Mouse (Mus musculus): ENCODE data around the gene Arl4c. TPM values are rescaled to one million over a fixed set of nuclear protein-coding genes. Genes with fewer than 3 reads are reported as not detected.

The Arl4c gene
- polyA plus RNA-seq (2012; rRNA removed): 71.3 and 98.8 TPM in 2 replicates

GRCm38 (mm10) chr1:88701870-88702661 is at the start of gene Arl4c:
Gene Arl4c, minus strand, starts transcription at chr1:88702221.
- peak within 1 kb of the TSS; percentile 62 for H3K27ac ChIP-seq (ENCODE audit: control insufficient read depth, insufficient read depth, low read length)
- WGBS: under 1% methylated on average over 91 of the region's 91 CpGs
- H3K36me3 ChIP-seq (ENCODE audit: control insufficient read depth, insufficient read depth, low read length): peaks cover 9% of the 10 kb centered on the region; the same call in 1 of the 2 replicates
- DNase-seq: peak; percentile 84
- no peaks in the 10 kb centered on the region for H3K27me3 ChIP-seq (ENCODE audit: control insufficient read depth, insufficient read depth, low read length)
- H3K4me3 ChIP-seq (ENCODE audit: control insufficient read depth, insufficient read depth, low read length): peak within 1 kb of the TSS; percentile 79
- H3K4me1 ChIP-seq (replicated peaks; ENCODE audit: control insufficient read depth, insufficient read depth, low read length): peaks cover 13% of the 10 kb centered on the region
- TF ChIP-seq POLR2A (IDR thresholded peaks at IDR 0.05; ENCODE audit: control insufficient read depth, extremely low read depth, insufficient read depth, low read length, poor library complexity): peak; percentile 93
- TF ChIP-seq CTCF (IDR thresholded peaks at IDR 0.05; ENCODE audit: borderline replicate concordance, control insufficient read depth, extremely low read depth, insufficient read depth, low read length, poor library complexity): peak; percentile 36; the same call in 1 of the 2 replicates

- no peak for TF ChIP-seq CTCF (IDR thresholded peaks at IDR 0.05; ENCODE audit: borderline replicate concordance, control insufficient read depth, extremely low read depth, insufficient read depth, low read length, poor library complexity)
- TF ChIP-seq POLR2A (IDR thresholded peaks at IDR 0.05; ENCODE audit: control insufficient read depth, extremely low read depth, insufficient read depth, low read length, poor library complexity): no peak
- Histone ChIP-seq H3K4me3 (ENCODE audit: control insufficient read depth, insufficient read depth, low read length) (no peak overlapping the region), H3K27me3 (ENCODE audit: control insufficient read depth, insufficient read depth, low read length) (no peaks in the 10 kb centered on the region), H3K4me1 (replicated peaks; ENCODE audit: control insufficient read depth, insufficient read depth, low read length) (no peaks in the 10 kb centered on the region), H3K27ac (ENCODE audit: control insufficient read depth, insufficient read depth, low read length) (no peak overlapping the region), H3K36me3 (ENCODE audit: control insufficient read depth, insufficient read depth, low read length) (no peaks in the 10 kb centered on the region)
- WGBS: 96% methylated on average over 6 of the region's 6 CpGs
- no peak for DNase-seq
These were observed 49.3 kb upstream of the Arl4c start for GRCm38 (mm10) chr1:88751332-88751731.

- no peaks in the 10 kb centered on the region for H3K27me3 ChIP-seq (ENCODE audit: control insufficient read depth, insufficient read depth, low read length)
- no peak overlapping the region for H3K4me3 ChIP-seq (ENCODE audit: control insufficient read depth, insufficient read depth, low read length)
- DNase-seq: no peak
- 87% methylated on average over 7 of the region's 7 CpGs for WGBS
- H3K4me1 ChIP-seq (replicated peaks; ENCODE audit: control insufficient read depth, insufficient read depth, low read length): no peaks in the 10 kb centered on the region
- TF ChIP-seq CTCF (IDR thresholded peaks at IDR 0.05; ENCODE audit: borderline replicate concordance, control insufficient read depth, extremely low read depth, insufficient read depth, low read length, poor library complexity) (no peak), POLR2A (IDR thresholded peaks at IDR 0.05; ENCODE audit: control insufficient read depth, extremely low read depth, insufficient read depth, low read length, poor library complexity) (no peak)
- no peaks in the 10 kb centered on the region for H3K36me3 ChIP-seq (ENCODE audit: control insufficient read depth, insufficient read depth, low read length)
- no peak overlapping the region for H3K27ac ChIP-seq (ENCODE audit: control insufficient read depth, insufficient read depth, low read length)
These were observed 48.6 kb upstream of the Arl4c start for GRCm38 (mm10) chr1:88750576-88750975.

GRCm38 (mm10) chr1:88750126-88750525 is 48.1 kb upstream of the Arl4c start:
- 96% methylated on average over 3 of the region's 3 CpGs for WGBS
- no peaks in the 10 kb centered on the region for H3K36me3 ChIP-seq (ENCODE audit: control insufficient read depth, insufficient read depth, low read length)
- H3K27ac ChIP-seq (ENCODE audit: control insufficient read depth, insufficient read depth, low read length): no peak overlapping the region
- DNase-seq: peak; percentile 6
- no peak for TF ChIP-seq POLR2A (IDR thresholded peaks at IDR 0.05; ENCODE audit: control insufficient read depth, extremely low read depth, insufficient read depth, low read length, poor library complexity)
- no peak for TF ChIP-seq CTCF (IDR thresholded peaks at IDR 0.05; ENCODE audit: borderline replicate concordance, control insufficient read depth, extremely low read depth, insufficient read depth, low read length, poor library complexity)
- H3K27me3 ChIP-seq (ENCODE audit: control insufficient read depth, insufficient read depth, low read length): no peaks in the 10 kb centered on the region
- H3K4me1 ChIP-seq (replicated peaks; ENCODE audit: control insufficient read depth, insufficient read depth, low read length): peaks cover 2% of the 10 kb centered on the region; the same call in 1 of the 2 replicates
- no peak overlapping the region for H3K4me3 ChIP-seq (ENCODE audit: control insufficient read depth, insufficient read depth, low read length)

GRCm38 (mm10) chr1:88749106-88749505 is 47.1 kb upstream of the Arl4c start:
- H3K36me3 ChIP-seq (ENCODE audit: control insufficient read depth, insufficient read depth, low read length): no peaks in the 10 kb centered on the region
- TF ChIP-seq POLR2A (IDR thresholded peaks at IDR 0.05; ENCODE audit: control insufficient read depth, extremely low read depth, insufficient read depth, low read length, poor library complexity) (no peak), CTCF (IDR thresholded peaks at IDR 0.05; ENCODE audit: borderline replicate concordance, control insufficient read depth, extremely low read depth, insufficient read depth, low read length, poor library complexity) (no peak)
- WGBS: 94% methylated on average over 8 of the region's 8 CpGs
- H3K27me3 ChIP-seq (ENCODE audit: control insufficient read depth, insufficient read depth, low read length): no peaks in the 10 kb centered on the region
- H3K4me3 ChIP-seq (ENCODE audit: control insufficient read depth, insufficient read depth, low read length): no peak overlapping the region
- H3K4me1 ChIP-seq (replicated peaks; ENCODE audit: control insufficient read depth, insufficient read depth, low read length): peaks cover 2% of the 10 kb centered on the region; the same call in 1 of the 2 replicates
- H3K27ac ChIP-seq (ENCODE audit: control insufficient read depth, insufficient read depth, low read length): no peak overlapping the region
- DNase-seq: no peak

- 5% methylated on average over 8 of the region's 8 CpGs for WGBS
- no peak overlapping the region for H3K27ac ChIP-seq (ENCODE audit: control insufficient read depth, insufficient read depth, low read length)
- peak; percentile 75 for DNase-seq
- peaks cover 2% of the 10 kb centered on the region; the same call in 1 of the 2 replicates for H3K4me1 ChIP-seq (replicated peaks; ENCODE audit: control insufficient read depth, insufficient read depth, low read length)
- no peaks in the 10 kb centered on the region for H3K27me3 ChIP-seq (ENCODE audit: control insufficient read depth, insufficient read depth, low read length)
- no peak overlapping the region for H3K4me3 ChIP-seq (ENCODE audit: control insufficient read depth, insufficient read depth, low read length)
- H3K36me3 ChIP-seq (ENCODE audit: control insufficient read depth, insufficient read depth, low read length): no peaks in the 10 kb centered on the region
- no peak for TF ChIP-seq POLR2A (IDR thresholded peaks at IDR 0.05; ENCODE audit: control insufficient read depth, extremely low read depth, insufficient read depth, low read length, poor library complexity)
- peak; percentile 72; the same call in 1 of the 2 replicates for TF ChIP-seq CTCF (IDR thresholded peaks at IDR 0.05; ENCODE audit: borderline replicate concordance, control insufficient read depth, extremely low read depth, insufficient read depth, low read length, poor library complexity)
These were observed 43.2 kb upstream of the Arl4c start for GRCm38 (mm10) chr1:88745256-88745655.

All from thymus, adult 2 months (tissue).